Mouse (Mus musculus): ENCODE results near the gene Arl8b.

DNA sequence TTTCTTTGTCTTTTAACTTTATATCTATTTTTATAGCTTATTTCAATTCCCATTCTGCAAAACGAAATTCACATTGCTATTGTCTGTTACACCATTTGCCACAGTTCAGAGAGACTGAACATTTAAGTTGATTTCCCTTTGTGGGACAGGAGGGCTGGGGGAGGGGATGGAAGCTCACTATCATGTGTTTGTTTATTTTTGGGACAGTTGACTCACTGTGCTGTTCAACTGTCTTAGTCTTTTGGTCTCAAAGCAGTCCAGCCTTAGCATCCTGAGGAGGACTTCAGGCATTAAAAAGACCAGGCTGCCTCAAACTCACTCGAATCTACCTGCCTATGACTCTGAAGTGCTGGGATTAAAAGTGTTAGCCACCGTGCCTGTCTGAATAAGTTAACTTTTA is 43.2 kb downstream of the Arl8b start:
- no peak for TF ChIP-seq TAL1 (IDR thresholded peaks at IDR 0.05; ENCODE audit: low read length)
- no peak for TF ChIP-seq GATA1 (IDR thresholded peaks at IDR 0.05; ENCODE audit: low read length)
